In the genomic region with DNA sequence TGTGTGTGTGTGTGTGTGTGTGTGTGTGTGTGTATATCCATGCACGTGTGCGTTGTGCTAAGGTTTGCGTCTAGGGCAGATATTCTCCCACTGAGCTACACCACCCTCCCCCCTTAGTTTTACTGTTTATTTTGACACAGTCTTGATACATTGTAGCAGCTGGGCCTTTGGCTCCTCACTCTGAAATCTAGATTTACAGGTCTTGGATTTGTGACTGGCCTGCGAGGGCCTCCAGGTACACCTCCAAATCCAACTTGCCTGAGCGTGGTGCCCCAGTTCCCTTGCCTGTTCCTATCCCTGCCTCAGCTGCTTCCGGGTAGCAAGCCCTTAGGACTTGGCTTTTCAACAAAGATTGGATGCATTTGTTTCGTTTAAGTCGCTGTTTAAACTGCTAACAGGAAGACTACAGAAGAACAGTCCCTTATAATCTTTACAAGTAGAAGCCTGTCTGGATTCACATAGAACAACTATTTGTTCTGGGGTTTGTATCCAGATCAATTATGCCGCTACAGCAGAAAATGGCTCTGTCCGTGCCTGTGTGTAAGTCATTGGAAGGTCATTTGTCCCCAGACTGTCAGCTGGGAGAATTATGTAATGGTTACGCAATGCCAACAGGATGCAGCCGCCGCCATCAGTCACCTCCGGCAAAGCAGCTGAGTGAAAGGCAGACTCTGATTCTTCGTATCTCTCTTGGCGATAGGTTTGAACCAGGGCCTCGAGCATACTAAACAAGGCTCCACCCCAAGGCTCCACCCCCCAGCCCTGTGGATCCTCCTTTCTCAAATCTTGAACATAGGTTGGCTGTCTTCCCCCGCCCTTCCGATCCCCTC, we compare ENCODE assay signal across 8 mouse cellular contexts. TPM values are rescaled to one million over a fixed set of nuclear protein-coding genes. Genes with fewer than 3 reads are reported as not detected.
DNase-seq lines count a peak whose midpoint lies in the region; ATAC-seq and TF ChIP-seq lines count a peak whose summit lies in the region.
"Had no signal": no experiment of that assay in that cellular context is flagged by ENCODE, and none has a peak within 500 bp of the region (broad histone marks: within the 10 kb centered on the region; RNA-seq: fewer than 3 reads in every experiment).

No protein-coding gene starts in this region.

- WGBS in lung, postnatal 0 days: 40% methylated on average over 19 of the region's 19 CpGs
- 94% methylated on average over 19 of the region's 19 CpGs for WGBS in midbrain, embryonic 14.5 days

- no peak for TF ChIP-seq CTCF in lung, postnatal 0 days (IDR thresholded peaks at IDR 0.05)

- no peaks in the 10 kb centered on the region for H3K27me3 ChIP-seq in lung, postnatal 0 days (replicated peaks; ENCODE audit: insufficient read depth, low read length)
- no peaks in the 10 kb centered on the region for H3K27me3 ChIP-seq in midbrain, embryonic 14.5 days (ENCODE audit: control insufficient read depth, insufficient read depth, low read length)

- peaks cover 16% of the 10 kb centered on the region for H3K36me3 ChIP-seq in lung, postnatal 0 days (ENCODE audit: insufficient read depth, low read length)
- H3K36me3 ChIP-seq in midbrain, embryonic 14.5 days (ENCODE audit: control insufficient read depth, insufficient read depth, low read length): peaks cover 27% of the 10 kb centered on the region

- H3K4me3 ChIP-seq in lung, postnatal 0 days (ENCODE audit: low read depth, low read length): no peak overlapping the region
- H3K4me3 ChIP-seq in midbrain, embryonic 14.5 days (replicated peaks; ENCODE audit: low read depth, low read length): no peak overlapping the region
- H3K4me3 ChIP-seq: erythroblast, embryonic 14.5 days had no signal

- no peak overlapping the region for H3K9ac ChIP-seq in lung, postnatal 0 days (replicated peaks; ENCODE audit: low read depth)
- H3K9ac ChIP-seq in midbrain, embryonic 14.5 days (replicated peaks; ENCODE audit: low read length): no peak overlapping the region

- H3K9me3 ChIP-seq in lung, postnatal 0 days (ENCODE audit: low read length): no peaks in the 10 kb centered on the region
- H3K9me3 ChIP-seq in midbrain, embryonic 14.5 days (ENCODE audit: control insufficient read depth, low read length): no peaks in the 10 kb centered on the region

- H3K27ac ChIP-seq in lung, postnatal 0 days (ENCODE audit: low read length): peak overlapping the region; percentile 78
- no peak overlapping the region for H3K27ac ChIP-seq in midbrain, embryonic 14.5 days (replicated peaks; ENCODE audit: low read depth, low read length)

- peaks cover 16% of the 10 kb centered on the region for H3K4me1 ChIP-seq in lung, postnatal 0 days (ENCODE audit: insufficient read depth, low read depth, low read length)
- peaks cover 14% of the 10 kb centered on the region for H3K4me1 ChIP-seq in midbrain, embryonic 14.5 days (ENCODE audit: control insufficient read depth, insufficient read depth, low read length)

- DNase-seq in adrenal gland, postnatal 36 days: peak; percentile 74 to 77
- peak; percentile 39 to 54 for DNase-seq in gastrocnemius, postnatal 36 days
- DNase-seq in kidney, adult 9 months: peak; percentile 86
- peak; percentile 86 for DNase-seq in lung, postnatal 0 days (ENCODE audit: low spot score)
- DNase-seq in urinary bladder, postnatal 4 days (ENCODE audit: low spot score in 2 of 2): no peak
- DNase-seq in left cerebral cortex, adult 18-20 months (ENCODE audit: low spot score in 2 of 2): no peak
- no peak for DNase-seq in midbrain, embryonic 14.5 days

- TF ChIP-seq EP300 in lung, postnatal 0 days (IDR thresholded peaks at IDR 0.05): peak; percentile 79

- no peak overlapping the region for H3K4me2 ChIP-seq in lung, postnatal 0 days (replicated peaks; ENCODE audit: low read depth, low read length)
- no peak overlapping the region for H3K4me2 ChIP-seq in midbrain, embryonic 14.5 days (ENCODE audit: low read length)

- peak; percentile 32 for ATAC-seq in lung, postnatal 0 days
- ATAC-seq in midbrain, embryonic 14.5 days (ENCODE audit: low FRiP score, low TSS enrichment): no peak

- intact Hi-C loops in gastrocnemius, postnatal 36 days (cut with DNase I): loop anchor here (5.0 kb wide), 1 partner anchor 39 kb away; no protein-coding TSS in a partner anchor

RNA-seq across cellular contexts. Expression of a gene that starts 31.7 kb away (rescaled TPM):
- 100 to 1,000 TPM; 132 to 163 TPM for total RNA-seq in adrenal gland, postnatal 36 days (2021)
- total RNA-seq in gastrocnemius, postnatal 36 days (2021): 10 to 100 TPM; 37.6 to 42.9 TPM
- 62.2 and 62.4 TPM in 2 replicates for polyA plus RNA-seq in lung, postnatal 0 days (2015; fragmentation: Nextera tagmentation; extraction: Ambion mirVana)
- 100 to 1,000 TPM; 203 to 219 TPM for total RNA-seq in left cerebral cortex, adult 18-20 months (2021)
- polyA plus RNA-seq in midbrain, embryonic 14.5 days (2014; fragmentation: Nextera tagmentation; extraction: Ambion mirVana): 48.7 and 58.1 TPM in 2 replicates

Comparison
In these comparisons a context has a peak if more than half of its experiments do, and no peak if none do; other contexts are left out.
1. DNase-seq: peak in adrenal gland, postnatal 36 days (2 of 2), gastrocnemius, postnatal 36 days (2 of 2), kidney, adult 9 months (single experiment) and lung, postnatal 0 days (single experiment); none in urinary bladder, postnatal 4 days (0 of 2), left cerebral cortex, adult 18-20 months (0 of 2) and midbrain, embryonic 14.5 days (single experiment).